Mouse (Mus musculus) neural tube, embryonic 11.5 days (tissue): ENCODE data around the gene Csnk1g1. TPM values are rescaled to one million over a fixed set of nuclear protein-coding genes. Genes with fewer than 3 reads are reported as not detected.

Experiments
- ATAC-seq: fragments of 200-750 bp; cut with Nextera tagmentation; 2 replicates; pipeline ENCODE4 v1.8.0; 2017; ENCODE audit warnings: moderate number of reproducible peaks, mild to moderate bottlenecking, moderate TSS enrichment, moderate library complexity; ENCODE audit not compliant: insufficient read depth, low FRiP score, low TSS enrichment
- DNase-seq: peaks from one replicate; pipeline ENCODE4 v3.0.0-alpha.2; 2015; ENCODE audit warnings: low spot score
- H3K27ac ChIP-seq: fragments of 300-500 bp; sonication (generic); 2 replicates; pipeline ENCODE4 v1.5.1; 2014; ENCODE audit warnings: low read depth, mild to moderate bottlenecking, low read length
- H3K27me3 ChIP-seq: fragments of 300-500 bp; sonication (generic); 2 replicates; pipeline ENCODE4 v1.6.1; 2014; ENCODE audit warnings: mild to moderate bottlenecking, low read length, mixed read lengths; ENCODE audit not compliant: control insufficient read depth, insufficient read depth
- H3K36me3 ChIP-seq: fragments of 300-500 bp; sonication (generic); 2 replicates; pipeline ENCODE4 v1.6.1; 2014; ENCODE audit warnings: mild to moderate bottlenecking, low read length, moderate library complexity, mixed read lengths; ENCODE audit not compliant: control insufficient read depth, insufficient read depth
- H3K4me1 ChIP-seq: fragments of 300-500 bp; sonication (generic); 2 replicates; pipeline ENCODE4 v1.6.1; 2014; ENCODE audit warnings: low read length, mixed read lengths; ENCODE audit not compliant: control insufficient read depth, insufficient read depth
- H3K4me2 ChIP-seq: fragments of 300-500 bp; sonication (generic); 2 replicates; pipeline ENCODE4 v1.6.1; 2014; ENCODE audit warnings: low read depth, mild to moderate bottlenecking, moderate library complexity
- H3K4me3 ChIP-seq: fragments of 300-500 bp; sonication (generic); 2 replicates; pipeline ENCODE4 v1.5.1; 2014; ENCODE audit warnings: low read depth, low read length
- H3K9ac ChIP-seq: fragments of 300-500 bp; sonication (generic); 2 replicates; pipeline ENCODE4 v1.6.1; 2014; ENCODE audit warnings: mild to moderate bottlenecking, low read length
- H3K9me3 ChIP-seq: fragments of 300-500 bp; sonication (generic); 2 replicates; pipeline ENCODE4 v1.6.1; 2016; ENCODE audit warnings: low read length; ENCODE audit not compliant: control insufficient read depth
- WGBS: fragments of 180-500 bp; shearing (Covaris S2); extraction: QIAGEN DNeasy Blood & Tissue Kit; methylation state at CpG from one replicate; pipeline ENCODE4 v1.1.7; 2014; 5-methylcytosine and 5-hydroxymethylcytosine counted together
- polyA plus RNA-seq: library from polyadenylated mRNA; unstranded; fragments of >200 nt; fragmentation: Nextera tagmentation; extraction: Ambion mirVana; gene quantifications from 2 replicates; pipeline ENCODE4 v1.2.1, GENCODE M21; 2014

Gene Csnk1g1
- 20.9 and 22.2 TPM in 2 replicates for polyA plus RNA-seq

- Histone ChIP-seq H3K4me3 (peak within 1 kb of the TSS; percentile 75), H3K9me3 (no peaks in the 10 kb centered on the region), H3K27me3 (no peaks in the 10 kb centered on the region), H3K4me1 (no peaks in the 10 kb centered on the region), H3K9ac (peak within 1 kb of the TSS; percentile 69), H3K4me2 (peak within 1 kb of the TSS; percentile 86), H3K27ac (peak within 1 kb of the TSS; percentile 63), H3K36me3 (no peaks in the 10 kb centered on the region; the same call in 1 of the 2 replicates)
- DNase-seq, result peak; percentile 95
- peak; percentile 98 for ATAC-seq
- 1% methylated on average over 33 of the region's 38 CpGs for whole genome bisulfite sequencing
These were observed at the start of gene Csnk1g1, which contains the start of gene Trip4 for GRCm38 (mm10) chr9:65908394-65909300. TSS of gene Csnk1g1 (plus strand) at chr9:65908924. TSS of gene Trip4 (minus strand) at chr9:65908794.

- Histone ChIP-seq H3K9me3 (no peaks in the 10 kb centered on the region), H3K27me3 (no peaks in the 10 kb centered on the region), H3K4me2 (no peak overlapping the region), H3K9ac (no peak overlapping the region), H3K4me3 (no peak overlapping the region), H3K27ac (no peak overlapping the region), H3K4me1 (no peaks in the 10 kb centered on the region), H3K36me3 (peaks cover 6% of the 10 kb centered on the region)
- no peak for DNase-seq
- ATAC-seq, result no peak
- 52% methylated on average over 1 of the region's 1 CpGs for WGBS
These were observed 49.1 kb upstream of the Csnk1g1 start for GRCm38 (mm10) chr9:65859656-65860055.

- H3K27ac ChIP-seq, result peak overlapping the region; percentile 2; the same call in 1 of the 2 replicates
These were observed 24.0 kb upstream of the Csnk1g1 start for GRCm38 (mm10) chr9:65884564-65885315.

GRCm38 (mm10) chr9:65890143-65890628, 18.5 kb upstream of the Csnk1g1 start, which contains the start of gene Pclaf:
TSS of gene Pclaf (plus strand) at chr9:65890237.
- Histone ChIP-seq H3K9me3 (no peaks in the 10 kb centered on the region), H3K27me3 (no peaks in the 10 kb centered on the region), H3K4me3 (peak within 1 kb of the TSS; percentile 71), H3K36me3 (peaks cover 3% of the 10 kb centered on the region), H3K27ac (0 out of 2 replicates have a peak within 1 kb of the TSS, but pooled peaks have one; percentile 35), H3K4me2 (peak within 1 kb of the TSS; percentile 81), H3K9ac (peak within 1 kb of the TSS; percentile 75), H3K4me1 (peaks cover 3% of the 10 kb centered on the region; the same call in 1 of the 2 replicates)
- peak; percentile 89 for DNase-seq
- WGBS, result under 1% methylated on average over 21 of the region's 21 CpGs
- ATAC-seq, result peak; percentile 88

More at GRCm38 (mm10) chr9:65884564-65885315, 24.0 kb upstream of the Csnk1g1 start:
- Histone ChIP-seq H3K27me3 (no peaks in the 10 kb centered on the region), H3K9ac (peak overlapping the region; percentile 76), H3K4me3 (peak overlapping the region; percentile 52), H3K4me1 (no peaks in the 10 kb centered on the region; the same call in 1 of the 2 replicates), H3K36me3 (no peaks in the 10 kb centered on the region), H3K9me3 (no peaks in the 10 kb centered on the region), H3K4me2 (peak overlapping the region; percentile 57)
- peak; percentile 84; the same call in 1 of the 2 replicates for ATAC-seq
- peak; percentile 93 for DNase-seq
- WGBS, result under 1% methylated on average over 37 of the region's 37 CpGs

GRCm38 (mm10) chr9:65891126-65891525, 17.6 kb upstream of the Csnk1g1 start:
- 3% methylated on average over 5 of the region's 5 CpGs for WGBS

GRCm38 (mm10) chr9:65896977-65897376, 11.7 kb upstream of the Csnk1g1 start:
- DNase-seq (no peak), ATAC-seq (no peak)
- WGBS, result 91% methylated on average over 2 of the region's 2 CpGs
- H3K27ac ChIP-seq, result no peak overlapping the region
- H3K4me3 ChIP-seq, result no peak overlapping the region
- H3K27me3 ChIP-seq, result no peaks in the 10 kb centered on the region
- no peaks in the 10 kb centered on the region for H3K4me1 ChIP-seq
- peaks cover 12% of the 10 kb centered on the region for H3K36me3 ChIP-seq
- H3K4me2 ChIP-seq, result no peak overlapping the region
- no peaks in the 10 kb centered on the region for H3K9me3 ChIP-seq
- no peak overlapping the region for H3K9ac ChIP-seq

More at GRCm38 (mm10) chr9:65891126-65891525, 17.6 kb upstream of the Csnk1g1 start:
- peak overlapping the region; percentile 75 for H3K9ac ChIP-seq
- DNase-seq, result no peak
- H3K4me3 ChIP-seq, result peak overlapping the region; percentile 71
- no peak overlapping the region for H3K27ac ChIP-seq
- no peak for ATAC-seq
- peaks cover 3% of the 10 kb centered on the region; the same call in 1 of the 2 replicates for H3K4me1 ChIP-seq
- no peaks in the 10 kb centered on the region for H3K9me3 ChIP-seq
- peak overlapping the region; percentile 81 for H3K4me2 ChIP-seq
- no peaks in the 10 kb centered on the region for H3K27me3 ChIP-seq
- H3K36me3 ChIP-seq, result peaks cover 3% of the 10 kb centered on the region

- peaks cover 2% of the 10 kb centered on the region; the same call in 1 of the 2 replicates for H3K36me3 ChIP-seq
- no peak overlapping the region for H3K9ac ChIP-seq
- H3K27me3 ChIP-seq, result no peaks in the 10 kb centered on the region
- H3K4me3 ChIP-seq, result no peak overlapping the region
- H3K4me1 ChIP-seq, result no peaks in the 10 kb centered on the region
- H3K27ac ChIP-seq, result no peak overlapping the region
- DNase-seq (no peak), ATAC-seq (no peak)
- H3K9me3 ChIP-seq, result no peaks in the 10 kb centered on the region
- no peak overlapping the region for H3K4me2 ChIP-seq
- WGBS, result 90% methylated on average over 3 of the region's 3 CpGs
These were observed 5.8 kb upstream of the Csnk1g1 start for GRCm38 (mm10) chr9:65902879-65903278.

- H3K4me3 ChIP-seq, result no peak overlapping the region
- ATAC-seq (no peak), DNase-seq (no peak)
- H3K9ac ChIP-seq, result no peak overlapping the region
- no peaks in the 10 kb centered on the region for H3K27me3 ChIP-seq
- H3K4me1 ChIP-seq, result no peaks in the 10 kb centered on the region
- no peak overlapping the region for H3K4me2 ChIP-seq
- no peaks in the 10 kb centered on the region for H3K9me3 ChIP-seq
- H3K27ac ChIP-seq, result no peak overlapping the region
- peaks cover 2% of the 10 kb centered on the region; the same call in 1 of the 2 replicates for H3K36me3 ChIP-seq
These were observed 5.3 kb upstream of the Csnk1g1 start for GRCm38 (mm10) chr9:65903419-65903818.
